Mouse (Mus musculus) fat pad, adult 2 months (tissue): ENCODE measurements around the gene Prm2.

ENCODE experiments used
- DNase-seq: peaks from one replicate; pipeline ENCODE4 v3.0.0-alpha.2; 2011; ENCODE audit warnings: low read depth, low spot score; ENCODE audit errors: extremely low read depth

Gene Prm2

GRCm38 (mm10) chr16:10777579-10778160, 18.3 kb downstream of the Prm2 start:
- DNase-seq = no peak

GRCm38 (mm10) chr16:10776322-10776721, 19.6 kb downstream of the Prm2 start:
- DNase-seq = no peak

- DNase-seq = no peak
Observed at GRCm38 (mm10) chr16:10774726-10775125, 21.2 kb downstream of the Prm2 start.

- no peak for DNase-seq
Observed at GRCm38 (mm10) chr16:10773543-10773942, 22.4 kb downstream of the Prm2 start.

- no peak for DNase-seq
Observed at GRCm38 (mm10) chr16:10771769-10772510, 24.0 kb downstream of the Prm2 start.

GRCm38 (mm10) chr16:10770531-10771325, 25.2 kb downstream of the Prm2 start:
- DNase-seq = no peak

- no peak for DNase-seq
Observed at GRCm38 (mm10) chr16:10769661-10770060, 26.3 kb downstream of the Prm2 start.

GRCm38 (mm10) chr16:10768821-10769220, 27.1 kb downstream of the Prm2 start:
- DNase-seq = no peak

- no peak for DNase-seq
Observed at GRCm38 (mm10) chr16:10767158-10767557, 28.8 kb downstream of the Prm2 start.

GRCm38 (mm10) chr16:10764323-10764722, 31.6 kb downstream of the Prm2 start:
- DNase-seq = no peak

- DNase-seq = no peak
Observed at GRCm38 (mm10) chr16:10763540-10764264, 32.2 kb downstream of the Prm2 start.

- no peak for DNase-seq
Observed at GRCm38 (mm10) chr16:10762569-10763180, 33.3 kb downstream of the Prm2 start.

- DNase-seq = no peak
Observed at GRCm38 (mm10) chr16:10761182-10761581, 34.8 kb downstream of the Prm2 start.

GRCm38 (mm10) chr16:10756168-10756567, 39.8 kb downstream of the Prm2 start:
- DNase-seq = no peak

GRCm38 (mm10) chr16:10754521-10755296, 41.2 kb downstream of the Prm2 start:
- no peak for DNase-seq

GRCm38 (mm10) chr16:10749824-10750223, 46.1 kb downstream of the Prm2 start:
- DNase-seq = no peak

GRCm38 (mm10) chr16:10749226-10749625, 46.7 kb downstream of the Prm2 start:
- DNase-seq = no peak
